Mouse (Mus musculus): Measurements from ENCODE around the gene Rpl27. TPM values are rescaled to one million over a fixed set of nuclear protein-coding genes. Genes with fewer than 3 reads are reported as not detected.
"Not testable (repeated sequence)": the region's sequence is repeated elsewhere in the genome, so short reads cannot be mapped to it uniquely, and the experiment has no call there.

Gene Rpl27
- polyA plus RNA-seq, 1 experiment from 2014 or later: 267 TPM

DNA sequence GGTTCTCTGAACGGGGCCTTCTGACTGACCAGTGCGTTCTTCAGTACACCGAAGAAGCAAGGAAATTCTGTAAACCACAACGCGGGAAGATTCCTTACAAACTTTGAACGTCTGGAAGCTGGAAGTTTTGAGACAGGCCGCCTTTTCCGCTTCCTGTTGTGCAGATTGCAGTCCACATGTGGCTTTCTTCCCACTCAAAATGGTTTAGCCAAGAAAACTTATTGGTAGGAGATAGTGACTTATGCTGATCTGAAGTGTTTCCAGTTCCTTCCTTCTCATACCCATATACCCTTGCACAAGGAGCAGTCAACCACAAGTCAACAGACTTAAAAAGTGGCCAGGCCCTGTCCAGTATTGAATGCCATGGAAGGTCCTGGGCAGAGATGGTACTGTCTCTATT, 15.9 kb upstream of the Rpl27 start:
- ATAC-seq (replicated peaks): no peak
- Histone ChIP-seq H3K9me3 (no peaks in the 10 kb centered on the region), H3K4me1 (peaks cover 31% of the 10 kb centered on the region), H3K4me2 (replicated peaks) (peak overlapping the region; percentile 90), H3K27ac (replicated peaks) (no peak overlapping the region), H3K36me3 (peaks cover 20% of the 10 kb centered on the region), H3K4me3 (peak overlapping the region; percentile 79), H3K9ac (replicated peaks) (peak overlapping the region; percentile 78), H3K27me3 (no peaks in the 10 kb centered on the region)
- WGBS: 71% methylated on average over 8 of the region's 8 CpGs

DNA sequence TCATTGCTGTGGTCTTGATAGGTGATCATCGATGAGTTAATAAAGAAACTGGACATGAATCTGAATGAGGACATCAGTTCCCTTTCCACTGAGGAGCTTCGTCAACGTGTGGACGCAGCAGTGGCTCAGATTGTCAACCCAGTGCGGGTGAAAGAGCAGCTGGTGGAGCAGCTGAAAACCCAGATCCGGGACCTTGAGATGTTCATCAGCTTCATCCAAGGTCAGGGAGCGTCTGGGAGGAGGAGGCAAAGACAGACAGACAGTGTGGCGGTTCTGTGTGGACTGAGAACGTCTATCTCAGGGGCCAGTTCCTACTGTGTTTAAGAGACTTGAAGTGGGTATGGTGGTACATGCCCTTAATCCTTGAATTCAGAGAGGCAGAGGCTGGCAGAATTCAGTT, 10.8 kb upstream of the Rpl27 start:
- no peaks in the 10 kb centered on the region for H3K9me3 ChIP-seq

DNA sequence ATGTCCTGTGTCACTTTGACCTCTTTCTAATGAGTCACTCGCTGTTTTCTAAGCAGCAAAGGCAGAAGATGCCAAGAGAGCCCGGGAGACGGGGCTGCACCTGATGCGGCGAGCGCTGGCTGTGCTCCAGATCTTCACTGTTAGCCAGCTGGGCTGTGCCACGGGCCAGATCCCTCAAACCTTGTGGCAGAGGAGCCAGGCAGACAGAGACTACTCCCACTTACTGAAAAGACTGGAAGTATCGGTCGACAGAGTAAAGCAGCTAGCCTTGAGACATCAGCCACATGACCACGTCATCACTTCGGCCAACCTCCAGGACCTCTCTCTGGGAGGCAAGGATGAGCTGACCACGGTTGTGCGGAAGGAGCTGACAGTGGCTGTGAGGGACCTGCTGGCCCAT, 8.7 kb upstream of the Rpl27 start:
- Histone ChIP-seq H3K9me3 (no peaks in the 10 kb centered on the region), H3K4me1 (no peaks in the 10 kb centered on the region), H3K27ac (replicated peaks) (no peak overlapping the region), H3K4me2 (replicated peaks) (no peak overlapping the region), H3K4me3 (no peak overlapping the region), H3K27me3 (no peaks in the 10 kb centered on the region), H3K9ac (replicated peaks) (no peak overlapping the region), H3K36me3 (peaks cover 60% of the 10 kb centered on the region)
- 76% methylated on average over 13 of the region's 13 CpGs for WGBS
- no peak for ATAC-seq (replicated peaks)

More for the DNA sequence above, 10.8 kb upstream of the Rpl27 start:
- Histone ChIP-seq H3K27ac (replicated peaks) (no peak overlapping the region), H3K4me2 (replicated peaks) (no peak overlapping the region), H3K27me3 (no peaks in the 10 kb centered on the region), H3K4me3 (no peak overlapping the region), H3K4me1 (peaks cover 15% of the 10 kb centered on the region), H3K9ac (replicated peaks) (no peak overlapping the region), H3K36me3 (peaks cover 60% of the 10 kb centered on the region)
- ATAC-seq (replicated peaks): no peak
- 89% methylated on average over 9 of the region's 9 CpGs for WGBS

DNA sequence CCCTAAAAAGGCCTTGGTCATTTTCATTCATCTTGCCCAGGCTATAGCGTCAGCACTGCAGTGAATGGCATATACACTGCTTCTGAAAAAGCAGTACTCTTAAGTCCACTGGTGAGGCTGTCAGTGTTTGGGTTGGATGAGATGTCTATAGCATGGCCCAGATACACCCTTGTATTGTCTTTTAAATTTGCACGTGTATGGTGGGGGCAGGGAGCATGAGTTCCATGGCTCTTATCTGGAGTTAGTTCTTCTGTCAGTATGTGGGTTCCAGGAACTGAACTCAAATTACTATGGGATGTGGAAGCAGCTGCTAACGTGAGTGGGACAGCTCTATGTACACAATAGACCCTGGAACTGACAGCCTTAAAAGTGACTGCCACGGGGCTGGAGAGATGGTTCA, 6.3 kb upstream of the Rpl27 start:
- peaks cover 43% of the 10 kb centered on the region for H3K36me3 ChIP-seq
- H3K4me3 ChIP-seq: no peak overlapping the region
- H3K9ac ChIP-seq (replicated peaks): no peak overlapping the region
- no peak for ATAC-seq (replicated peaks)
- 83% methylated on average over 4 of the region's 4 CpGs for WGBS
- no peaks in the 10 kb centered on the region for H3K27me3 ChIP-seq
- no peak overlapping the region for H3K27ac ChIP-seq (replicated peaks)
- H3K4me1 ChIP-seq: no peaks in the 10 kb centered on the region
- no peaks in the 10 kb centered on the region for H3K9me3 ChIP-seq
- H3K4me2 ChIP-seq (replicated peaks): no peak overlapping the region

DNA sequence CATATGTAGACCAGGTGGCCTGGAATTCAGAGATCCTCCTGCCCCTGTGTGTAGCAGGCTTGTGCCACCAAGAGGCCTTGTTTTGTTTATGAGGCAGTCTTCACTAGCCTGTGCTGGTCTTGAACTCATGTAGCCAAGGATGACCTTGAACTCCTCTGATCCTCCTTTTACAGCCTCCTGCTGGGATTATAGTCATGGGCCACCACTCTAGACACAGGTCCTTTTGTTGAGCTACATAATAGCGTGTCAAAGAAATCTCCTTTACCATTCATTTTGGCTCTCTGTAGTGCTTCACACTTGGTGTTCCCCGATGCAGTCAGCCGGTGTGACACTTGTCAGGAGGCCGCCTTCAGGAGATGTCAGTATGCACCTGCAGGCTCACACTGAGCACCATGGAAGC, 5.2 kb upstream of the Rpl27 start:
- H3K4me1 ChIP-seq: no peaks in the 10 kb centered on the region
- WGBS: 46% methylated on average over 4 of the region's 4 CpGs
- H3K4me2 ChIP-seq (replicated peaks): no peak overlapping the region
- no peak overlapping the region for H3K4me3 ChIP-seq
- peaks cover 32% of the 10 kb centered on the region for H3K36me3 ChIP-seq
- H3K9me3 ChIP-seq: no peaks in the 10 kb centered on the region
- no peak overlapping the region for H3K27ac ChIP-seq (replicated peaks)
- no peak for ATAC-seq (replicated peaks)
- H3K27me3 ChIP-seq: no peaks in the 10 kb centered on the region
- no peak overlapping the region for H3K9ac ChIP-seq (replicated peaks)

DNA sequence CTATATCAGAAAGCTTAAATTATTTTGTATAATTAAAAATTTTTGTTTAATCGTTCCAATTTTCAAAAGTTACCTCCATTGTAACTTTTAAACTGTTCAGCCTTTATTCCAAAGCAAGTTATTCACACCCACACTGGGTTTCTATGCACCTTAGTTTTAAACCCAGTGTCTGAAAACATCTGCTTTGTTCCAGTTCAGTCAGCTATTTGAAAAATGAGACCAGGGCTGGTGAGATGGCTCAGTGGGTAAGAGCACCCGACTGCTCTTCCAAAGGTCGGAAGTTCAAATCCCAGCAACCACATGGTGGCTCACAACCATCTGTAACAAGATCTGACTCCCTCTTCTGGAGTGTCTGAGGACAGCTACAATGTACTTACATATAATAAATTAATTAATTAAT, 4.1 kb upstream of the Rpl27 start:
- ATAC-seq (replicated peaks); H3K27me3 ChIP-seq; H3K4me3 ChIP-seq; H3K4me2 ChIP-seq (replicated peaks); H3K9ac ChIP-seq (replicated peaks); H3K9me3 ChIP-seq; H3K4me1 ChIP-seq; H3K27ac ChIP-seq (replicated peaks): not testable (repeated sequence)
- 62% methylated on average over 3 of the region's 3 CpGs for WGBS
- H3K36me3 ChIP-seq: peaks cover 27% of the 10 kb centered on the region

DNA sequence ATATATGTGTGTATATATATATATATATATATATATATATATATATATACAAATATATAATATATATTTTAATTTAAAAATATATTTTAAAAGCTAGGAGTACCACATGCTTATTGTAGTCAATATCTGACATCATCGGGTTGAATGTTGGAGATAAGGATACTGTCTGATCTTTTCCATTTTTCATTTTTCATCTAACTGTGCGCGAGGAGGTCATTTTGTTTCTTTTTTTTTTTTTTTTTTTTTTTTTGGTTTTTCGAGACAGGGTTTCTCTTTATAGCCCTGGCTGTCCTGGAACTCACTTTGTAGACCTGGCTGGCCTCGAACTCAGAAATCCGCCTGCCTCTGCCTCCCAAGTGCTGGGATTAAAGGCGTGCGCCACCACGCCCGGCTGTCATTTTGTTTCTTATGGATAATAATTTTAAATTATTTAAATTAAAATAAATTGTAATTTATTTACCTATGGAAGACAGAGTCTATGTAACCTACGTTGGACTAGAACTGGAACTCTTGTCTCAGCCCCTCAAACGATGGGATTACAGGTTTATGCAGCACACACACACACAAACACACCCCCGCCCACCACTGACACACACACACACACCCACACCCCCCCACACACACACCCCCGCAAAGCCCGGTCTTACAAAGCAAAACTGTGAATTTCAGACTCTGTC, 510 bp upstream of the Rpl27 start:
- H3K9ac ChIP-seq (replicated peaks); H3K9me3 ChIP-seq; ATAC-seq (replicated peaks); H3K27me3 ChIP-seq: not testable (repeated sequence)
- 39% methylated on average over 14 of the region's 15 CpGs for WGBS
- Histone ChIP-seq H3K4me1 (peaks cover 22% of the 10 kb centered on the region), H3K36me3 (peaks cover 25% of the 10 kb centered on the region), H3K4me3 (peak overlapping the region; percentile 68), H3K27ac (replicated peaks) (peak overlapping the region; percentile 57), H3K4me2 (replicated peaks) (peak overlapping the region; percentile 40)

DNA sequence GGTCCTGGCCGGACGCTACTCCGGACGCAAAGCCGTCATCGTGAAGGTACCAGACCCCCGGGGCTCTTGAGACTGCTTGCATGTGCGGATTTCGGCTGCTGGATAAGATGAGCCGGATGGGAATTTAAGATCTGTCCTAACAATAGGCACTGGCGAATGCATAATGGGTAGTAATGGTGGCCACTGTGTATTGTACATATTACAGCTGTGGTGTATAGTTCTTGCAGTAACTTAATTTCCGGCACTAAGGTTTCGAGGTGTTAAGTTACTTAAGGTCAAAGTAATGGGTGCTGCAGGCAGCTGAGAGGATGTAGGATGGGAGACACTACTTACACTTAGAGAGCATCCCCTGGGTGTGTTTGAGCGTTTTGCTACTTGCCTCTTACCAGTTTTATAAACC, 662 bp downstream of the Rpl27 start:
- H3K4me3 ChIP-seq: peak overlapping the region; percentile 68
- peak overlapping the region; percentile 65 for H3K4me2 ChIP-seq (replicated peaks)
- no peak for ATAC-seq (replicated peaks)
- peak overlapping the region; percentile 88 for H3K27ac ChIP-seq (replicated peaks)
- no peaks in the 10 kb centered on the region for H3K9me3 ChIP-seq
- H3K4me1 ChIP-seq: peaks cover 22% of the 10 kb centered on the region
- 2% methylated on average over 14 of the region's 14 CpGs for WGBS
- peaks cover 25% of the 10 kb centered on the region for H3K36me3 ChIP-seq
- H3K27me3 ChIP-seq: no peaks in the 10 kb centered on the region
- H3K9ac ChIP-seq (replicated peaks): peak overlapping the region; percentile 86

DNA sequence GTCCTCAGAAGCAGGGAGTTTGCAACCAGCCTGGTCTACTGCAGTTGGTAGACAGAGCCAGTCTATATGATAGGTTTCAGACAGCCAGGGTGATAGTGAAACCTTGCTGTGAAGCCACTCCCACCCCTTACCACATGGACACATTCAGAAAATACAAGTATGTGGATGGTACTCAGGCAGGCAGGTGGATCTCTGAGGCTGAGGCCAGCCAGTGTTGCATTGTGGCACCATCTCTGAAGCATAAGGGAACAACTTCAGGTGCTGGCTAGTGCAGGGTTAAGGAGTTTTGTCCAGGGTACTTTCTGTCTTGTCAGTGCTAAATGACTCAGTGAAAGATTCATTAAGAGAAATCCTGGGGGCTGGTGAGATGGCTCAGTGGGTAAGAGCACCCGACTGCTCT, 4.2 kb downstream of the Rpl27 start:
- H3K27me3 ChIP-seq: no peaks in the 10 kb centered on the region
- H3K4me1 ChIP-seq: peaks cover 22% of the 10 kb centered on the region
- no peaks in the 10 kb centered on the region for H3K9me3 ChIP-seq
- no peak overlapping the region for H3K9ac ChIP-seq (replicated peaks)
- H3K27ac ChIP-seq (replicated peaks): no peak overlapping the region
- H3K4me2 ChIP-seq (replicated peaks): no peak overlapping the region
- H3K4me3 ChIP-seq: no peak overlapping the region
- no peak for ATAC-seq (replicated peaks)
- H3K36me3 ChIP-seq: peaks cover 25% of the 10 kb centered on the region
- 80% methylated on average over 1 of the region's 1 CpGs for WGBS

DNA sequence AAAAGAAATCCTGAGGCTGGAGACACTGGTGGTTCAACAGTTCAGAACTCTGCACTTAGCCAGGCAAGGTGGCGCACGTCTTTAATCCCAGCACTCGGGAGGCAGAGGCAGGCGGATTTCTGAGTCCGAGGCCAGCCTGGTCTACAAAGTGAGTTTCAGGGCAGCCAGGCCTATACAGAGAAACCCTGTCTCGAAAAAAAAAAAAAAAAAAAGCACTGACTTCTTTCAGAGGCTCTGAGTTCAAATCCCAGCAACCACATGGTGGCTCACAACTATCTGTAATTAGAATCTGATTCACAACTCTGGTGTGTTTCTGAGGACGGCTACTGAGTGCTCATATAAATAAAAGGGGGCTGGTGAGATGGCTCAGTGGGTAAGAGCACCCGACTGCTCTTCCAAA, 4.8 kb downstream of the Rpl27 start:
- not testable (repeated sequence) for H3K9me3 ChIP-seq; H3K27ac ChIP-seq (replicated peaks); H3K9ac ChIP-seq (replicated peaks); H3K4me2 ChIP-seq (replicated peaks); H3K27me3 ChIP-seq; H3K4me3 ChIP-seq; ATAC-seq (replicated peaks)
- Histone ChIP-seq H3K4me1 (peaks cover 22% of the 10 kb centered on the region), H3K36me3 (peaks cover 25% of the 10 kb centered on the region)
- WGBS: 86% methylated on average over 8 of the region's 8 CpGs

DNA sequence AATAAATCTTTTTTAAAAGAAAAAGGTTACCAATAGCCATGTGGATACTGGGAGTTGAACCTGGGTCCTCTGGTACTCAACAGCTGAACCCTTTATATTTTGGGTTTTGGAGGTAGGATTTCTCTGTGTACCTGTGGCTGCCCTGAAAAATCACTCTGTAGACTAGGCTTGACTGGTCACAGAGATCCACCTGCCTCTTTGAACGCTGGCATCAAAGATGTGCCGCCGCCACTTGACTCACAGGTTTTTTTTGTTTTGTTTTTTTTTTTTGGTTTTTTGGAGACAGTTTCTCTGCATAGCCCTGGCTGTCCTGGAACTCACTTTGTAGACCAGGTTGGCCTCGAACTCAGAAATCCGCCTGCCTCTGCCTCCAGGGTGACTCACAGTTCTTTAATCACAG, 5.7 kb downstream of the Rpl27 start:
- no peak for ATAC-seq (replicated peaks)
- no peak overlapping the region for H3K4me2 ChIP-seq (replicated peaks)
- no peaks in the 10 kb centered on the region for H3K27me3 ChIP-seq
- no peaks in the 10 kb centered on the region for H3K9me3 ChIP-seq
- H3K36me3 ChIP-seq: peaks cover 25% of the 10 kb centered on the region
- no peak overlapping the region for H3K4me3 ChIP-seq
- no peak overlapping the region for H3K9ac ChIP-seq (replicated peaks)
- no peak overlapping the region for H3K27ac ChIP-seq (replicated peaks)
- 89% methylated on average over 5 of the region's 5 CpGs for whole genome bisulfite sequencing
- peaks cover 22% of the 10 kb centered on the region for H3K4me1 ChIP-seq

DNA sequence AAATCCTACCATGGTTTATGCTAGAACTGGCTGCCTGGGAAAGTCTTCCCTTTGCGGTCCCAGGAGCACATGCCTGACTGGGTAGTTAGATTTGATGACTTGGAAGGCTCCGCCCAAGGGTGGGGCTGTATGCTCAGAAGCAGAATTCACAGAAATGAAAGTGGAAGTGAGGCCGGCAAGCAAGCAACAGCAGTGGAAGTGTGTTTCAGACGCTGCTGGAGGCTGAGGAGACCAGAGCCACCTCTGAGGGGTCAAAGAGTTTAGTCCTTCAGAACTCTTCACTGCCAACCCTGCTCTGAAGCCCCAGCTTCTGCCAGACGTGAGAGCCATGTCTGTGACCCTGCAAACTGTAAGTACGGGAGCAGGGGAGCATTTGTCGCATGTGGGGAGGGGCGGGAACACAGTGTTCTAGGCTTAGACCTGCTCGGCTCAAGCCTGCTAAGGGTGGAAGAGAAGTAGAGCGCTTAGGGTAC, 6.2 kb downstream of the Rpl27 start, which contains the start of gene Ifi35:
Gene Ifi35 (plus strand): TSS at position 134 of the 473 bp plus-strand sequence.
- no peaks in the 10 kb centered on the region for H3K27me3 ChIP-seq
- no peak within 1 kb of the TSS for H3K27ac ChIP-seq (replicated peaks)
- no peak within 1 kb of the TSS for H3K4me2 ChIP-seq (replicated peaks)
- no peak for ATAC-seq (replicated peaks)
- no peak within 1 kb of the TSS for H3K4me3 ChIP-seq
- 44% methylated on average over 10 of the region's 10 CpGs for WGBS
- H3K4me1 ChIP-seq: peaks cover 17% of the 10 kb centered on the region
- H3K36me3 ChIP-seq: peaks cover 25% of the 10 kb centered on the region
- H3K9me3 ChIP-seq: no peaks in the 10 kb centered on the region
- no peak within 1 kb of the TSS for H3K9ac ChIP-seq (replicated peaks)

DNA sequence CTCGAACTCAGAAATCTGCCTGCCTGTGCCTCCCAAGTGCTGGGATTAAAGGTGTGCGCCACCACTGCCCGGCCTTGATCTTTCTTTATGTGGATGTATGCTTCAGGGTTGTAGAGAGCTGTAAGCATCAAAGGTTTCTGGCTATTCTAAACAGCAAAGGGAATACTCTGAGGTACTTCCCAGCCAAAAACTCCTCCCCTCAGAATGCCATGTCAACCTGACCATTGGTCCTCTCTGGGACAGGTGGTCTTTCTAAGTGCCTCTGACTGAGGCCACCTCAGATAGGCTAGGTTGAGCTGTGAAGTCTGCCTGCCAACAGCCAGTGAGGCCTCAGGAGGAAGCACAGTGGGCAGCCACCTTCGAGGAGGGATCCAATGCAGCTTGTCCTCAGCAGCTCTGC, 6.8 kb downstream of the Rpl27 start:
- Histone ChIP-seq H3K9ac (replicated peaks) (no peak overlapping the region), H3K4me3 (no peak overlapping the region), H3K9me3 (no peaks in the 10 kb centered on the region), H3K36me3 (peaks cover 20% of the 10 kb centered on the region), H3K4me2 (replicated peaks) (no peak overlapping the region), H3K4me1 (peaks cover 11% of the 10 kb centered on the region), H3K27me3 (no peaks in the 10 kb centered on the region), H3K27ac (replicated peaks) (no peak overlapping the region)
- ATAC-seq (replicated peaks): no peak
- 85% methylated on average over 4 of the region's 4 CpGs for WGBS

Data from forebrain, embryonic 15.5 days (tissue).